Mouse (Mus musculus): Measurements from ENCODE around the gene Gapt.
A peak's percentile ranks its signal among the peaks of the same experiment; 100 is the strongest.
"Not testable (repeated sequence)": the region's sequence is repeated elsewhere in the genome, so short reads cannot be mapped to it uniquely, and the experiment has no call there.

Gapt gene

GRCm38 (mm10) chr13:110368556-110369040 lies 11.6 kb upstream of the Gapt start:
- peak; percentile 76 for TF ChIP-seq CTCF (conservative IDR thresholded peaks at IDR 0.05; ENCODE audit: low read length)

GRCm38 (mm10) chr13:110367961-110368555 lies 11.1 kb upstream of the Gapt start:
- H3K27me3 ChIP-seq (ENCODE audit: insufficient read depth, low read length) = no peaks in the 10 kb centered on the region
- no peaks in the 10 kb centered on the region for H3K4me1 ChIP-seq (replicated peaks; ENCODE audit: low read depth, low read length)
- TF ChIP-seq CTCF (conservative IDR thresholded peaks at IDR 0.05; ENCODE audit: low read length) (no peak), POU5F1 (IDR thresholded peaks at IDR 0.05; ENCODE audit: borderline replicate concordance, low read length) (no peak), NANOG (IDR thresholded peaks at IDR 0.05; ENCODE audit: borderline replicate concordance, low read length) (no peak)
- no peak overlapping the region for H3K4me3 ChIP-seq (replicated peaks; ENCODE audit: low read length)
- peaks cover 22% of the 10 kb centered on the region for H3K9me3 ChIP-seq (ENCODE audit: low read length)
- no peaks in the 10 kb centered on the region for H3K36me3 ChIP-seq (ENCODE audit: insufficient read depth, low read length)

More at GRCm38 (mm10) chr13:110368556-110369040, 11.6 kb upstream of the Gapt start:
- H3K27me3 ChIP-seq (ENCODE audit: insufficient read depth, low read length); H3K36me3 ChIP-seq (ENCODE audit: insufficient read depth, low read length); H3K4me3 ChIP-seq (replicated peaks; ENCODE audit: low read length); H3K4me1 ChIP-seq (replicated peaks; ENCODE audit: low read depth, low read length): not testable (repeated sequence)
- peaks cover 22% of the 10 kb centered on the region for H3K9me3 ChIP-seq (ENCODE audit: low read length)

GRCm38 (mm10) chr13:110366477-110366876 lies 9.5 kb upstream of the Gapt start:
- Histone ChIP-seq H3K36me3 (ENCODE audit: insufficient read depth, low read length) (no peaks in the 10 kb centered on the region), H3K4me1 (replicated peaks; ENCODE audit: low read depth, low read length) (no peaks in the 10 kb centered on the region), H3K9me3 (ENCODE audit: low read length) (peaks cover 22% of the 10 kb centered on the region), H3K27me3 (ENCODE audit: insufficient read depth, low read length) (no peaks in the 10 kb centered on the region), H3K4me3 (replicated peaks; ENCODE audit: low read length) (no peak overlapping the region)
- TF ChIP-seq POU5F1 (IDR thresholded peaks at IDR 0.05; ENCODE audit: borderline replicate concordance, low read length) = no peak

GRCm38 (mm10) chr13:110363722-110364121 lies 6.7 kb upstream of the Gapt start:
- H3K4me3 ChIP-seq (replicated peaks; ENCODE audit: low read length) = no peak overlapping the region
- no peaks in the 10 kb centered on the region for H3K4me1 ChIP-seq (replicated peaks; ENCODE audit: low read depth, low read length)
- H3K9me3 ChIP-seq (ENCODE audit: low read length) = peaks cover 8% of the 10 kb centered on the region
- H3K27me3 ChIP-seq (ENCODE audit: insufficient read depth, low read length) = no peaks in the 10 kb centered on the region
- no peaks in the 10 kb centered on the region for H3K36me3 ChIP-seq (ENCODE audit: insufficient read depth, low read length)
- TF ChIP-seq POU5F1 (IDR thresholded peaks at IDR 0.05; ENCODE audit: borderline replicate concordance, low read length) (no peak), NANOG (IDR thresholded peaks at IDR 0.05; ENCODE audit: borderline replicate concordance, low read length) (no peak), CTCF (conservative IDR thresholded peaks at IDR 0.05; ENCODE audit: low read length) (no peak)

- TF ChIP-seq NANOG (IDR thresholded peaks at IDR 0.05; ENCODE audit: borderline replicate concordance, low read length) = no peak
- no peak for TF ChIP-seq CTCF (conservative IDR thresholded peaks at IDR 0.05; ENCODE audit: low read length)
- TF ChIP-seq POU5F1 (IDR thresholded peaks at IDR 0.05; ENCODE audit: borderline replicate concordance, low read length) = no peak
- 0 out of 2 replicates have a peak, but pooled peaks cover 2% of the 10 kb centered on the region for H3K27me3 ChIP-seq (ENCODE audit: insufficient read depth, low read length)
- H3K4me3 ChIP-seq (replicated peaks; ENCODE audit: low read length) = no peak overlapping the region
These were observed 5.9 kb downstream of the Gapt start for GRCm38 (mm10) chr13:110351051-110351450.

GRCm38 (mm10) chr13:110346707-110347106 lies 10.3 kb downstream of the Gapt start:
- TF ChIP-seq CTCF (conservative IDR thresholded peaks at IDR 0.05; ENCODE audit: low read length) (no peak), POU5F1 (IDR thresholded peaks at IDR 0.05; ENCODE audit: borderline replicate concordance, low read length) (no peak), NANOG (IDR thresholded peaks at IDR 0.05; ENCODE audit: borderline replicate concordance, low read length) (no peak)
- Histone ChIP-seq H3K36me3 (ENCODE audit: insufficient read depth, low read length) (no peaks in the 10 kb centered on the region), H3K27me3 (ENCODE audit: insufficient read depth, low read length) (peaks cover 2% of the 10 kb centered on the region; the same call in 1 of the 2 replicates), H3K4me1 (replicated peaks; ENCODE audit: low read depth, low read length) (no peaks in the 10 kb centered on the region), H3K9me3 (ENCODE audit: low read length) (no peaks in the 10 kb centered on the region), H3K4me3 (replicated peaks; ENCODE audit: low read length) (no peak overlapping the region)

More at GRCm38 (mm10) chr13:110351051-110351450, 5.9 kb downstream of the Gapt start:
- Histone ChIP-seq H3K9me3 (ENCODE audit: low read length) (no peaks in the 10 kb centered on the region), H3K4me1 (replicated peaks; ENCODE audit: low read depth, low read length) (no peaks in the 10 kb centered on the region), H3K36me3 (ENCODE audit: insufficient read depth, low read length) (no peaks in the 10 kb centered on the region)

GRCm38 (mm10) chr13:110342602-110343001 lies 14.4 kb downstream of the Gapt start:
- peaks cover 2% of the 10 kb centered on the region; the same call in 1 of the 2 replicates for H3K27me3 ChIP-seq (ENCODE audit: insufficient read depth, low read length)
- peaks cover 20% of the 10 kb centered on the region for H3K9me3 ChIP-seq (ENCODE audit: low read length)
- no peaks in the 10 kb centered on the region for H3K4me1 ChIP-seq (replicated peaks; ENCODE audit: low read depth, low read length)
- TF ChIP-seq NANOG (IDR thresholded peaks at IDR 0.05; ENCODE audit: borderline replicate concordance, low read length) (no peak), POU5F1 (IDR thresholded peaks at IDR 0.05; ENCODE audit: borderline replicate concordance, low read length) (no peak), CTCF (conservative IDR thresholded peaks at IDR 0.05; ENCODE audit: low read length) (no peak)
- no peaks in the 10 kb centered on the region for H3K36me3 ChIP-seq (ENCODE audit: insufficient read depth, low read length)
- no peak overlapping the region for H3K4me3 ChIP-seq (replicated peaks; ENCODE audit: low read length)

- no peaks in the 10 kb centered on the region for H3K27me3 ChIP-seq (ENCODE audit: insufficient read depth, low read length)
- peaks cover 13% of the 10 kb centered on the region for H3K9me3 ChIP-seq (ENCODE audit: low read length)
- H3K4me1 ChIP-seq (replicated peaks; ENCODE audit: low read depth, low read length) = no peaks in the 10 kb centered on the region
- no peak overlapping the region for H3K4me3 ChIP-seq (replicated peaks; ENCODE audit: low read length)
- no peaks in the 10 kb centered on the region for H3K36me3 ChIP-seq (ENCODE audit: insufficient read depth, low read length)
- TF ChIP-seq NANOG (IDR thresholded peaks at IDR 0.05; ENCODE audit: borderline replicate concordance, low read length) = no peak
- no peak for TF ChIP-seq POU5F1 (IDR thresholded peaks at IDR 0.05; ENCODE audit: borderline replicate concordance, low read length)
- no peak for TF ChIP-seq CTCF (conservative IDR thresholded peaks at IDR 0.05; ENCODE audit: low read length)
These were observed 23.9 kb downstream of the Gapt start for GRCm38 (mm10) chr13:110332958-110333597.

Measured in E14TG2a.4 (cell line).